Mouse (Mus musculus) kidney, postnatal 14 days (tissue): ENCODE measurements at regions not wholly inside any gene's neighbourhood (a gene's known extent, or its start where the extent isn't known, plus 50 kb on each side); places are given as distances from the start of the nearest gene placed in this dataset.

Experiments
- DNase-seq: peaks from one replicate; pipeline ENCODE4 v3.0.0; 2022; ENCODE audit warnings: mixed read lengths

DNA sequence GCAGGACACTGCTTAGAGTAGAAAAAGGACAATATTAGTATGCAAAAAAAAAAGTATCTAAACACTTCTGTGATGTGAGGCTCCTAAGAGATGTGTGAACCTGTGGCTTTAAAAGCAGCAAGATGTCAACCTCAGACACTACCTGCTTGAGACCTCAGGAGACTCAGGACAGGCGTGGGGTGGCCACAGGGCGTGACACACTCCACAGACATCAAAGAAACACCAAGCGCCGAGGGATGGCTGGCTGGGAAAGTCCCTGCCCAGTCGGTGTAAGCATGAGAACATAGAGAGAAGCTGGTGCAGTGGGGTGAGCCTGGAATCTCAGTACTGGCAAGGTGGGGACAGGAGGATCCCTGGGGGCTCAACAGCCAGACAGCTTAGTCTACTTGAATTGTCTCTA, 72.0 kb upstream of the Sulf2 start:
- DNase-seq, result no peak

DNA sequence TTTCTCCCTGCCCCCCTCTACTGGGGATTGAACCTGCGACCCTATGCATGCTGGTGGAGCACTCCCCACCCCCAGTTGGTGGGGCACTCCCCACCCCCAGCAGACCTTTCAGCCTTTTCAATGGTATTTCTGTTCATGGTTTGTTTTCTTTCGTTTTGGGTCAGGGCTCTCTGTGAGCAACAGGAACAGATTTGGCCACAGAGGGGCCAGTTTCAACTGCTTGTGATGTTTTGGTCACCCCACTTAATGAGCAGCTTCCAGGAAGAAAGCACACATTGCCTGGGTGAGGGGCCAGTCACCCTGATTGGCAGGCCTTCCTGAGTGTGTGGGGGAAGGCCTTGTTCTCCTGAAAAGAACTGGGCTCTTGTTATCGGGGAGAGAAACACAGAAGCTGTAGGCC, 71.5 kb upstream of the Sulf2 start:
- DNase-seq, result no peak

DNA sequence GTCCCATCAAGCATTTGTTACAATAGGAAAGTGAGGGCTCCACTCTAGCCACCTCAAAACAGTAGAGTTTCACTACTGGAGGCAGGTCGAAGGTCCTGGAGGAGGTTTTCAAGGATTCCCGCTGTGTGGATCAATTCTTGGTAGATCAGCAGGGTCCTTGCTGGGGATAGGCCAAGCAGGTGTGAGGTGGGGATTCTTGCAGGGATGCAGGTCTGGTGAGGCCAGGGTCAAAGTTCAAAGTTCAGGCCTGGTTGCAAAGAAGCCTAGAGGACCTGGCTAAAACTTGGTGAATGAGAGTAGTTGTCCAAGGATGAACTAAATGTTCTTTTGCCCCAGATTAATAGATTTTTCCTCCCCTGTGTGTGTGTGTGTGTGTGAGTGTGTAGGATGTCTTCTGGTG, 70.9 kb upstream of the Sulf2 start:
- no peak for DNase-seq

DNA sequence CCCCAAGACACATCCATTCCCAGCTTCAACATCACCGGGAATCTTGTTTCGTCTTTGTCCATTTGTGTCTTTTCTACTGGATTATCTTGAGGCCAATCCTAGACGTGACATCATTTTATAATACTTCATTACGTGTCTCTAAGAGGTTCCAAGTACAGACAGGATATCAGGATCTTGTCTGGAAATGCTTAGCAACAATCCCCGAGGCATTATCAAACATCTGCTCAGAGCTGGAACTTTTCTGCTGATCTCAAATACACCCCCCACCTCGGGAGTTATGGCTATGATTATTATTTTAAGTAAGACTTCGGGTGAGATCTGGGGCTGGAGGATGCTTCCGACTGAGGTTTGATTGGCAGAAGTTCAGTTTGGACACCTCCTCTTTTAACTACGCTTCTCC, 69.9 kb upstream of the Sulf2 start:
- no peak for DNase-seq

DNA sequence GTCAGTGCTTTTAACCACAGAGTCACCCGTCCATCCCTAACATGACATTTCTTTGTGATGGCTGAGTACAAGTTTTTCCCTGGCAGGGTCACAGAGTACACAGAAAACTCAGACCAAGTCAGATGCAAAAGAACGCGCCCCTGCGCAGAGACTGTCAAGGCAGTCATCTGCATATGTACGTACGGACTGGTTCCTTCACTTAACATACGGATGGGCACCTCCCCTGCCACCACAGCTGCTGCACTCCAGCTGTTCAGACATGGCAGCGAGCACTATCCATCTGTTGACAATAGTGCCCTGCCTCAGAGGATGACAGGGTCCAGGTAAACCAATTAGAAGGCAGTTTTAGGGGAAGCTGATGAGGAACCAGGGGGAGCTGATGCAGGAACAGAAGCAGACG, 63.3 kb upstream of the Sulf2 start:
- no peak for DNase-seq

DNA sequence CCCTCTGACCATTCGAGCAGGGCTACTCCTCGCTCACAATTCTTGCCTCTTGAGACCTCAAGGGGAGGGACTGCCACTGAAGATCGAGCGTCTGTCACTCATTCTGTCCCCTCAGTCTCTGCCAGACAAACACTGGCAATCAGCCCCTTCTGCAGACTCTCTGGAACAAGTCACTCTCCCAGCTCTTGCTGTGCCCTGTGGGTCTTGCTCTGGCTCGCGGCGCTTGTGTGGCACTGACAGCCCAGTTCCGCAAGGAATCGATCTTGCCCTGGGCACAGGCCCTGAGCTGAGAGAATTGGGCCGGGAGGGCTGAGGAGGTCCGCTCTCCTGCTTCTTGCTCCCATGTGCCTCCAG, 61.0 kb upstream of the Sulf2 start:
- no peak for DNase-seq

DNA sequence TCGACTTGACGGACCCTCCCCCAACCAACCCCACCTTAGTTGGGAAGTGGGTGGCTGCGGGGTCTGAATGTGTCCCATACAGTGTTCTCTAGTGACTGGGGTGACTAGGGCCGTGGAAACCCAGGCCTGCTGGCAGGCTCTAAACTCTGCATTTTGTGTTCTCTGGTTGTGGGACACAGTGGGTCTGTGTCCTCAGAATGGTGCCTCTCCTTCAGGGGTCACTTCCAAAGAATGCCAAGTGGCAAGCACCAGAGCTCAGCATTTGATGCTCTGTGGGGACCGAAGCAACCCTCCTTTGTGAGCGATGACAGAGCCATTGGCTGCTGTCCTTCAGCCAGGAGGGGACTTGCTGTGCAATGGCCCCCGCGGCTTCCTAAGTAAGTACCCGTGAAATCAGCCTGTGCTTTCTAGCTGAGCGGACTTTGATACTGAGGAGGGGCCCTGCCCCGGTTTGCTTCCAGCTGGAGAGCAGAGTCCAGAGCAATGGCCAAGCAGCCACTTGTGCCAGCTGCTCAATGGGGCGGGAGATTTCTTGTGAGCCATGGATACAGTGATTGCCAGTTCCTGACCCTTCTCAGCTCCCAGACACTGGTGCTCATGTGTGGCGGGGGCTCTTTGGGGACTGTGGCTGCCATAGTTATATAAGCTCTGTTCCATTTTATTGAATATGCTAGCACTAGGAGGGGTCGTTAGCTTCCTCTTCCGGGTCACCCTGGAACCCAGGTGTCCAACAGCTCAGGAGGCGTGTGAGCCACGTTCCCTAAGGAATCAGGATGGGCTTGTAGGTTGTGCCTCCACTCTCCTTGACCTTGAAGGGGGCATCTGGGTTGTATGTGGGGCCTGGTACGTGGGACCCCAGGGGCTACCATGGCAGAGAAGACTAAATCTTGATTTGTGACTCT, 60.4 kb upstream of the Sulf2 start:
- DNase-seq, result peak; percentile 87

DNA sequence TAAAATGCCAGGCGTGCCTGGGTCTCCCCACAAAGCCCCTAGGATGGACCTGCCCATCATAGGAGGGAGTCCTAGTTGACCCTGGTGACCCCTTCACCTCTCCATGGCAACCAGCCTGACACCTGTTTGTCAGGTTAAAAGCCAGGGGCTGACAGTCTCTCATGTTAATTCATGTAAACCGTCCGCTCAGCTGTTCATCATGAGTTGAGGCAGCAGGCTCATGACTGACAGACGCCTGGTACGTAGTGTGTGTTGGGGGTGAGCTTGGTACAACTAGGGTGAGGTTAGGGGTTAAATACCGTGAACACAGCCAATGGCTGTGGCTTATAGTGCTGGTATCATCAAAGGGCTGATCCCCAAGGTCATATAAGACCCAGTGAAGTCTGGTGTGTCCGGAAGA, 59.7 kb upstream of the Sulf2 start:
- no peak for DNase-seq

DNA sequence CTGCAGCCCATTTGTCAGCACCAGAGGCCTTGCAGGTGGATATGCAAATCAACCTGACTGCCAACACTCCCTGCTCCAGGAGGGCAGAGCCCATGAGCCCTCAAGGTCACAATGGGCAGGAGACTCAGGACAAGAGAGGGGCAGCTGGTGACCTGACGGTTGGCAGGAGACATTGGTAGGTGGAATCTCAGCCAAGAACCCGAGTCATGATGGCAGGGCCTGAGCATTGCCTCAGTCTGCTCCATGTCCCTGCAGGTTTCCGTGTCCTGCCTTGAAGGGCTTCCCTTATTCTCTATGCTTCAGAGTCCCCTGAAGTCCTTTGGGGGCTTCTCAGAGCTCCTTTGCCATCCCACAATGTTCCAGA, 51.7 kb upstream of the Sulf2 start:
- no peak for DNase-seq

DNA sequence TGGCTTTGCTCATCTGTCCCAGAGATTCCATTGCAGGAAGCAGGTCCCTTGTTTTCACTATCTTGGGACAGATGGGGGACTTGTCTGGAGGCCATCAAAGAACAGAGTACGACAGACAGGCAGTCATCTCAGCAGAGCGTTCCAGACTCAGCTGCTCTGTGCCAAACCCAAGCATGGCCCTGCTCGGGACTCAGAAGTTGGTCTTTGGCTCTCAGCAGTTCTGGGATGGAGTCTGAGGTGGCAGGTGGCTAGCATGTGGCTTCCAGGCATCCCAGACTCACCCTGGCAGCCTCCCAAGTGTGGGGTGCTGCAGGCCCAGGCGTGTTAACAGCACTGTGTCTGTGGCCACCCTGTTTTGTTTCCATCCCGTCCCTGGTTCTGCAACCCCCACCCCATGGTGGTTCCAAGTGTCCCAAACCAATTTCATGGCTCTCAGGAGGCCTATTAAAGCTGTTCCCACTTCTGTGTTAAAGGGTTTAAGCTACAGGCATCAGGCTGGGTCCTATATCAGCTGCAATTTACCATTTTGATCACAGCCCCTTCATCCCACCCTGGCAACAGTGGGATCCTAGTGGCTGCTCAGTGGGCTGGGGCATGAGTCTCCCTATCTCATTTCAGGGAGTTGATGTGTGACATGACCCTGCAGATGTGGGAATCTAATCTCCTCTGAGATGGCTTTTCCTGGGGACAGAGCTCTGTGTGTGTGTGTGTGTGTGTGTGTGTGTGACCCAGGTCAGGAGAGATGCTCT, 51.1 kb upstream of the Sulf2 start:
- no peak for DNase-seq
